Mouse (Mus musculus): ENCODE measurements around the gene Apopt1.

- TF ChIP-seq MYOG (IDR thresholded peaks at IDR 0.05; ENCODE audit: control insufficient read depth in 1 of 3, insufficient read depth in 1 of 3, insufficient read length in 2 of 3, low read depth in 2 of 3): no peak
- no peak for TF ChIP-seq MAX (IDR thresholded peaks at IDR 0.05; ENCODE audit: low read depth)
- TF ChIP-seq CEBPB (IDR thresholded peaks at IDR 0.05; ENCODE audit: insufficient read depth, poor library complexity, severe bottlenecking): no peak
- no peak for TF ChIP-seq POLR2A (IDR thresholded peaks at IDR 0.05; ENCODE audit: insufficient read length, low read depth)
- no peak for TF ChIP-seq TCF12 (IDR thresholded peaks at IDR 0.05; ENCODE audit: insufficient read depth, poor library complexity, severe bottlenecking)
- TF ChIP-seq USF1 (IDR thresholded peaks at IDR 0.05; ENCODE audit: low read depth): no peak
- TF ChIP-seq TCF3 (IDR thresholded peaks at IDR 0.05; ENCODE audit: insufficient read length, low read depth): no peak
Measured at GRCm38 (mm10) chr12:111726122-111726463, 13.0 kb downstream of the Apopt1 start.

Measured in myocyte (in vitro differentiated cells).